Mouse (Mus musculus): Measurements from ENCODE around the gene Gal3st1.

DNA sequence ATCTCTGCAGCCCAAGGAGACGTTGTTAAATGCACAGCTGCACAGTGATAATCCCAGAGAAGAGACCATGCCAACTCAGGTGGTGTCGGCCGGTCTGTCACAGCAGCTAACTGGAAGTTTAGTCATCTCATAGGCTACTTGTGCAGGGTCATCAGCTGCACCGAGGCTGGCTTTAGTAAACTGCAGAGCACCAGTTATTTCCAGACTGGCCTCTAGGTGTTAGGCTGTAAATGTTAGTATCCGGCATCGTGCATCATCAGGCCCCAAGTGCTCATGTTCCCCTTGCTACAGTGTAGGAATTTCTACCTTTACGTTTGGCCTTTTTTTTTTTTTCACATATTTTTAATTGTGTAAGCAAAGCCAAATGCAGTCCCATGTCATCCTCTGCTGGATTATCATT is 50.0 kb downstream of the Gal3st1 start:
- TF ChIP-seq CTCF (IDR thresholded peaks at IDR 0.05; ENCODE audit: extremely low read depth, insufficient read depth, insufficient read length, insufficient replicate concordance), result no peak
- TF ChIP-seq POLR2A (IDR thresholded peaks at IDR 0.05; ENCODE audit: low read depth, low read length), result no peak
